Mouse (Mus musculus) urinary bladder, postnatal 4 days (tissue): Measurements from ENCODE around the gene Castor1.

Source experiments
- DNase-seq, 2 experiments: peaks; one replicate each; pipeline ENCODE4 v3.0.0; 2021 to 2022; ENCODE audit warnings: low spot score in 2 of 2

Castor1 gene

GRCm38 (mm10) chr11:4261969-4262368, 43.9 kb downstream of the Castor1 start:
- DNase-seq, result no peak

DNA sequence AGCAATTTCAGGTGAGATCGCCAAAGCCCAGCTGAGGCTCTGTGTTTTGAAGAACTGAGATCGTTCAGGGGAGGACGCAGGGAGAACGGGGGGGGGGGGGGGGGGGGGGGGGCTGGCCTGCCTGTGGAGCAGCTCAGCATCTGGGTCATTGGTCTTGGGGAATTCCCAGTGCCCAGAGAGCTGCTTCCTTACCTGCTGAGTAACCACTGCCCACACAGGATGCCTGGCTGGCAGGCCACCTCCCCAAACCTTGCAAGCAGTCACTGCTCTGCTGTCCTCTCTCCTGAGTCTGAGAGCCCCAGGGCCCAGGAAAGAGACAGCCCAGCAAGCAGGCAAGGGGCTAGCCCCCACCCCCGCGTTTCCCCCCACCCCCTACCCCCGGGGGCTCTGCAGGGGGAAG, 44.8 kb downstream of the Castor1 start:
- DNase-seq, result no peak

- no peak for DNase-seq
Measured at GRCm38 (mm10) chr11:4263296-4263695, 45.3 kb downstream of the Castor1 start.

GRCm38 (mm10) chr11:4264066-4264465, 46.0 kb downstream of the Castor1 start:
- peak in 1 of 2 experiments; percentile 76 for DNase-seq

DNA sequence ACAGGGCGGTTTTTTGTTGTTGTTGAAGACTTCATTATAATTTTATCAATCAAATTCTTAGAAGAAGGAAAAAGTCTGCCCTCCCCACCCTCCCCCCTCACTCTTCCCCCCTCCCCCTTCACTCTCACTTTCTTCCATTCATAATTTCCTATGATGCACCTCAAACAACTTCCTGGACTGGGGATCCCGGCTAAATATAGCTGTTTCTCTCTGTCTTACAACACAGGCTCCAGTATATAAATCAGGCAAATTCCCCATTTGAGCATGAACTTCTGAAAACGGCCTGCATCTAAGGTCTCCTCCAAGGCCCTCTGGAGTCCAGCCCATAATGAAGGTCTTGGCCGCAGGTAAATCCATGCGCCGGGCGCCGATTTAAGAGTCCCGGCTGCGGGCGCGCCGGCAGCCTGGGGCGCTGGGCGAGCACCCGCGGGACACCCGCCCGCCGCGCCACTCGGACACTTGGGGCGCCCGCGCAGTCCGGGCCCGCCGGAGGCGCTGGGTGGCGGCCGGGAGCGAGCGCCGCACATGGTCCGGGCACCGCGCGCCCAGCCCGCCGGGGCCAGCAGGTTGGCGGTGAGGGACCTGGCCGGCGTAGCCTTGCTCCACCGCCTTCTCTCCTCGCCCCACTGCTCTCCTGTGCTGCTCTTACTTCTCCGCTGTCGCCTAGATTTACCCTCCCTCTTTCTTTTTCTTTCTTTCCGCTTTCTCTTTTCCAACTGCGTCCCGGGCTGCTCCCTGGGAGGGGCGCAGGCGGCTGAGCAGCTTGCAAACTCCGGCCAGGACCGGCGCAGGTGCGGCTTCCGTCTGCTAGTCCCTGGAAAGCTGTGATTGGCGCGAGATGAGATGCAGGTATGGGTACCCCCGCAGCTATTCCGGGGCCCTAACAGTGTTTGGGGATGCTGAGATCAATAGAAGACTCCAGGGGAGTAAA, 48.5 kb downstream of the Castor1 start:
- no peak for DNase-seq

DNA sequence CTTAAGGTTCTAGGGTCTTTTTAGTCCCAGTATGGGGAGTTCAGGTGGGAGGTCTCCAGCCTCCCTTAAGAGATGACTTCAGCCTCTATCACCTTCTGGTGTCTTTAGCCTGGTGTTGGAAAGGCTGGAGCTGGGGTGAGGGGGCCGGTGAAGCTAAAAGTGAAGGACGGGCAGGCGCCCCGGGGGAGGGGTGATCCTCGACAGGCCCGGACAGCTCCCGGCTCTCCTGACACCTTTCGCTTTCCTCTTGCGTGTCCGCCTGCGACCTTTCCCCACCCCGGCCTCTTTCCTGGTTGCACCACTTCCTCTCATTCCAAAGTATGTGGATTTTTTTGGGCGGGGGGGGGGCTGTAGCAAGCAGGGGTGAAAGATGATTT, 49.2 kb downstream of the Castor1 start:
- no peak for DNase-seq

DNA sequence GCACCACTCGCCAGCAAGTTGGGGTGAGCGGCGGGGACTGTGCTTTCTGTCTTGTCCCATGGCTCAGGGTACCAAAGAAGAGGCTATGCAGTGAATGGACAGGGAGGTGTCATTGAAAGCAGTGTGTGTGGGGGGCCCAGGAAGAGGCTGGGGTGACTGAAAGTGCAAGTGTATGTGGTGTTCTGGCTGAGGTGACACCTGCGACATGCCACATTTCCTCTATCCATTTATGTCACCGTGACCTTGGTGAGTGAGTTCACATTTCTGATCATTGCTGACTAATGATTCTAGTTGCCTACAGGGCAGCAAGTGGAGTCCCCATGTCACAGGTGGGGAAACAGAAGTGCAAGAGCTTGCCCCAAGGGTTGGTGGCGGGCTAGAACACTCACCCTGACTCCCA, 50.5 kb downstream of the Castor1 start:
- no peak for DNase-seq

DNA sequence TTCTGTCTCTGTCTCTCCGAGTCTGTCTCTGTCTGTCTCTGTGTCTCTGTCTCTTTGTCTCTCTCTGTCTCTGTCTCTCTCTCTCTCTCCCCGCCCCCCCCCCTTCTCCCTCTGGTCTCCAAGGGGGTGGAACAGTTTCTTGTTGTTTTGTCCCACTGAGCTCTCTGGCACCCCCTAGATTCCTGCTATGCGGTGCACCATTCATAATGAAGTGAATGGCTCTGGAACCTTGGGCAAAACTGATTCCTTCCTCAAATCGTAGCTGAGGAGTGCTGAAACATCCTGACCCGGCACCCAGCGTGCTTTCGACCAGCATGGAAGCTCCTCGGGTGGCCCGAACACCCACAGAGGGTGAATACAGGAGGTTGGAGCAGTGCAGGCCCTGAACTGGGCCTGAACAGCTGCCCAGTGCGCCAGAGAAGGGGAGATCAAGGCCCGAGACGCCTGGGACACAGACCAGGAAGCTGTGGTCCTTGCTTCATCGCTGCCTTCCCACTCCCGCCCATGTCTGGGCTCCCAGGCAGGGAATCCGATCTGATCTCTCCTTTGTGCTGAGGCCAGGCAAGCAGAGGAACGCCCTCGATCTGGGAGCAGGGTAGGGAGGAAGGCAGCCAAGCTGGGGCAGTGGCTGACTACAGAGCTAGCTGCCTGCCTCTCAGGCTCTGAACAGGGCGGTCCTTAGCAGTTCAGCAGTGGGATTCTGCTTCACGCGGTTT, 52.9 kb downstream of the Castor1 start:
- peak in 1 of 2 experiments; percentile 72 for DNase-seq

DNA sequence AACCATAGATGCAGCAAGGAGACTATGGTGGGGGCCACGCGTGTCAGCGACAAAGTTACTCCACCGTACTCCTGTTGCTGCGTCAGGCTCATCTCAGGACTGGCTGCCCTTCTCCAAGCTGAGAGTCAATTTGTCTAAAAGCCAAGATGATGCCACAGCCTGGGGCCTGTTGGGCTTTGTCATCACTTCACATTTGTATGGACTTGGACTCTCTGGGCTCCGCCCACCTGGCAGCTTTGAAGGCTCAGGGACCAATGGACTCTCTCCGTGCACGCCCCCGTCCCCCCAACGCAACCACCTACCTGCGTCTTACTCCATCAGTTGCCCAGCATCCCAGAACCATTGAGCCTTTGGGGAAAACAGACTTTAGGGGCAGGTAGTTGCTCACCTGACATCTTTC, 53.5 kb downstream of the Castor1 start:
- DNase-seq, result no peak
